Mouse (Mus musculus) heart, embryonic 14.5 days (tissue): ENCODE results near the gene Angptl8. TPM values are rescaled to one million over a fixed set of nuclear protein-coding genes. Genes with fewer than 3 reads are reported as not detected.
A peak's percentile ranks its signal among the peaks of the same experiment; 100 is the strongest.

Experiments
- ATAC-seq: fragments of 200-750 bp; cut with Nextera tagmentation; 2 replicates; pipeline ENCODE4 v1.8.0; 2017; ENCODE audit warnings: low read depth, moderate TSS enrichment; ENCODE audit not compliant: insufficient number of reproducible peaks, insufficient read depth, low FRiP score
- H3K27ac ChIP-seq, 2 experiments: fragments of 200-500 bp in 1 of 2; fragments of 300-500 bp in 1 of 2; sonication (generic) in 1 of 2; replicated peaks in 1 of 2; 2 replicates each; pipeline ENCODE4 v1.5.1; 2012 to 2014; ENCODE audit warnings: low read depth in 2 of 2, low read length in 2 of 2, control low read depth in 1 of 2, mild to moderate bottlenecking in 1 of 2, mixed read lengths in 1 of 2; ENCODE audit not compliant: control insufficient read depth in 1 of 2, insufficient read depth in 1 of 2
- H3K27me3 ChIP-seq: fragments of 300-500 bp; sonication (generic); 2 replicates; pipeline ENCODE4 v1.6.1; 2014; ENCODE audit warnings: mild to moderate bottlenecking, low read length, control low read depth; ENCODE audit not compliant: control insufficient read depth, insufficient read depth
- H3K36me3 ChIP-seq: fragments of 300-500 bp; sonication (generic); 2 replicates; pipeline ENCODE4 v1.6.1; 2014; ENCODE audit warnings: mild to moderate bottlenecking, control low read depth, low read length, mixed read lengths; ENCODE audit not compliant: control insufficient read depth, insufficient read depth
- H3K4me1 ChIP-seq, 2 experiments: fragments of 200-500 bp in 1 of 2; fragments of 300-500 bp in 1 of 2; sonication (generic) in 1 of 2; 2 replicates each; pipeline ENCODE4 v1.6.1; 2012 to 2014; ENCODE audit warnings: low read length in 2 of 2, control low read depth in 1 of 2, mixed read lengths in 1 of 2; ENCODE audit not compliant: control insufficient read depth in 2 of 2, insufficient read depth in 2 of 2
- H3K4me2 ChIP-seq: fragments of 300-500 bp; sonication (generic); 2 replicates; pipeline ENCODE4 v1.6.1; 2014; ENCODE audit warnings: mild to moderate bottlenecking, low read length
- H3K4me3 ChIP-seq, 2 experiments: fragments of 200-500 bp in 1 of 2; fragments of 300-500 bp in 1 of 2; sonication (generic) in 1 of 2; 2 replicates each; pipeline ENCODE4 v1.5.1; 2012 to 2014; ENCODE audit warnings: low read length in 2 of 2, mild to moderate bottlenecking in 2 of 2, control low read depth in 1 of 2, low read depth in 1 of 2, moderate library complexity in 1 of 2; ENCODE audit not compliant: control insufficient read depth in 1 of 2, insufficient read depth in 1 of 2
- H3K9ac ChIP-seq: fragments of 300-500 bp; sonication (generic); 2 replicates; pipeline ENCODE4 v1.6.1; 2014; ENCODE audit warnings: mild to moderate bottlenecking, low read length
- H3K9me3 ChIP-seq: fragments of 300-500 bp; sonication (generic); 2 replicates; pipeline ENCODE4 v1.6.1; 2016; ENCODE audit warnings: low read length, control low read depth; ENCODE audit not compliant: control insufficient read depth
- WGBS: fragments of 180-500 bp; shearing (Covaris S2); extraction: QIAGEN DNeasy Blood & Tissue Kit; methylation state at CpG from one replicate; pipeline ENCODE4 v1.1.7; 2014; 5-methylcytosine and 5-hydroxymethylcytosine counted together
- polyA plus RNA-seq: library from polyadenylated mRNA; unstranded; fragments of >200 nt; fragmentation: Nextera tagmentation; extraction: Ambion mirVana; gene quantifications from 2 replicates; pipeline ENCODE4 v1.2.1, GENCODE M21; 2014

Angptl8 gene
- polyA plus RNA-seq, 1 experiment from 2014 or later = 1.4 TPM

DNA sequence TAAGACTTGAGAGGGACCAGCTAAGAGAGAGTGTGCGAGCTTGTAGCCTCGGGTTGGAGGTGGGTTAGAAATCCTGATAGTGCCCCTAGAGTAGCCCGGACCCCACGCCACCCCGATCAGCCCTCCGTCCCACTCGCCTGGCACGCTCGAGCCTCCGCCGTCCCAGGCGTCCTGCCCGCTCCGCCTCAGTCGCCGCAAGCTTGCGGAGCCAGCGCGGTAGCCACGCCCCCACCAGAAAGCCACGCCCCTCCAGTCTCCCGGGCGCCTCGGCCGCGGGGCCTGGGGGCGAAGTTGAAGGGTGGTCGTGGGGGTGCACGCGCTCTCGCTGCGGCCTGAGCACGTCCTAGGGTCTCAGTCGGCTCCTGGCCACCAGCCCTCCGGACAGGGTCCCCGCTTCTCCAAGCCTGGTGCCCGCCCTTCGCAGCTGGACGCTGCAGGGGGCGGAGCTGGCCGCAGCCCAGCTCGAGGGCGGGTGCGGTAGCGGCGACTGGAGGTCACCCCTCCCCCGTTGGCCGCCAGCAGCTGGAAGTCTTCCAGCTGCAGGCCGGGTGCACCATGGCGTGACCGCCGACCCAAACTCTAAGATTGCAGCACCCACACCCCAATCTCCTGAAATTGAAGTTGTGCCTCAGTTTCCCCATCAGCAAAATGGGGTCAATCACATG lies 36.8 kb upstream of the Angptl8 start, which contains the start of gene Kank2:
TSS of gene Kank2 (minus strand) at position 400 of the 665 bp plus-strand sequence.
- H3K4me1 ChIP-seq = peaks cover 11 to 29% of the 10 kb centered on the region in 2 experiments
- peak within 1 kb of the TSS; percentile 90 to 93 for H3K4me3 ChIP-seq
- peak; percentile 78 for ATAC-seq
- H3K27me3 ChIP-seq = no peaks in the 10 kb centered on the region
- peaks cover 60% of the 10 kb centered on the region for H3K36me3 ChIP-seq
- H3K9ac ChIP-seq = peak within 1 kb of the TSS; percentile 96
- peak within 1 kb of the TSS; percentile 93 to 96 for H3K27ac ChIP-seq
- under 1% methylated on average over 50 of the region's 52 CpGs for WGBS
- H3K9me3 ChIP-seq = no peaks in the 10 kb centered on the region
- H3K4me2 ChIP-seq = peak within 1 kb of the TSS; percentile 70

GRCm38 (mm10) chr9:21799010-21799350 lies 36.3 kb upstream of the Angptl8 start:
- Histone ChIP-seq H3K4me1 (peaks cover 16 to 34% of the 10 kb centered on the region in 2 experiments), H3K27me3 (no peaks in the 10 kb centered on the region), H3K36me3 (peaks cover 59% of the 10 kb centered on the region), H3K9ac (peak overlapping the region; percentile 96), H3K4me2 (peak overlapping the region; percentile 70), H3K27ac (peak overlapping the region; percentile 93 to 96), H3K9me3 (no peaks in the 10 kb centered on the region), H3K4me3 (peak overlapping the region; percentile 90 to 93)
- no peak for ATAC-seq
- 56% methylated on average over 3 of the region's 3 CpGs for WGBS

- no peak for ATAC-seq
Observed at GRCm38 (mm10) chr9:21801121-21801520, 34.2 kb upstream of the Angptl8 start.

DNA sequence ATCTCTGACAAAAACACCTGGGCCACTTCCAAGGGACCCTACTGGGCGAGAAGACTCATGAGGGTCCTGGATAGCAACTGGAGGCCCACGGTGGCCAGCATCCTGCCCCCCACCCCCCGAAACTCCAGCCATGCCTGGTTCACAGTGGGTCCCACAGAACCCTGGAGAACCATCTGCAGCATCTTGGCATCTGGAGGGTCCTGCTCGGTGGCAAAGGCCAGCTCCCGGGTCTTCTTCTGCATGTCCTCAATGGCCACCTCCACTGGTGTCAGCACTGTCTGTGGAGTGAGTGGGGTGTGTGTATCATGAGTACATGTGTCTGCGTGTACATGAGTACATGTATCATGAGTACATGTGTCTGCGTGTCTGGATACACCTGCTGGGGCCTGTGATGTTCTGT lies 33.7 kb upstream of the Angptl8 start:
- Histone ChIP-seq H3K4me1 (peaks cover 14 to 19% of the 10 kb centered on the region in 2 experiments), H3K9ac (no peak overlapping the region), H3K4me3 (no peak overlapping the region), H3K4me2 (no peak overlapping the region), H3K36me3 (peaks cover 41% of the 10 kb centered on the region), H3K27me3 (no peaks in the 10 kb centered on the region), H3K27ac (no peak overlapping the region), H3K9me3 (no peaks in the 10 kb centered on the region)
- WGBS = 94% methylated on average over 7 of the region's 7 CpGs
- no peak for ATAC-seq

More at GRCm38 (mm10) chr9:21801121-21801520, 34.2 kb upstream of the Angptl8 start:
- no peak overlapping the region for H3K9ac ChIP-seq
- no peak overlapping the region for H3K27ac ChIP-seq
- peaks cover 41% of the 10 kb centered on the region for H3K36me3 ChIP-seq
- H3K27me3 ChIP-seq = no peaks in the 10 kb centered on the region
- H3K4me1 ChIP-seq = peaks cover 18 to 23% of the 10 kb centered on the region in 2 experiments
- 78% methylated on average over 7 of the region's 7 CpGs for WGBS
- H3K4me3 ChIP-seq = no peak overlapping the region
- H3K4me2 ChIP-seq = no peak overlapping the region
- H3K9me3 ChIP-seq = no peaks in the 10 kb centered on the region

- Histone ChIP-seq H3K4me2 (peak overlapping the region; percentile 58), H3K4me1 (peaks cover 8% of the 10 kb centered on the region in 2 experiments; a peak in 3 of 4 replicates), H3K9ac (peak overlapping the region; percentile 58), H3K9me3 (no peaks in the 10 kb centered on the region), H3K27ac (peak overlapping the region; percentile 41 to 51), H3K27me3 (no peaks in the 10 kb centered on the region), H3K36me3 (peaks cover 52% of the 10 kb centered on the region), H3K4me3 (peak overlapping the region; percentile 24 to 29)
- peak; percentile 85 for ATAC-seq
- WGBS = 22% methylated on average over 13 of the region's 13 CpGs
Observed at GRCm38 (mm10) chr9:21803986-21804644, 31.2 kb upstream of the Angptl8 start.

DNA sequence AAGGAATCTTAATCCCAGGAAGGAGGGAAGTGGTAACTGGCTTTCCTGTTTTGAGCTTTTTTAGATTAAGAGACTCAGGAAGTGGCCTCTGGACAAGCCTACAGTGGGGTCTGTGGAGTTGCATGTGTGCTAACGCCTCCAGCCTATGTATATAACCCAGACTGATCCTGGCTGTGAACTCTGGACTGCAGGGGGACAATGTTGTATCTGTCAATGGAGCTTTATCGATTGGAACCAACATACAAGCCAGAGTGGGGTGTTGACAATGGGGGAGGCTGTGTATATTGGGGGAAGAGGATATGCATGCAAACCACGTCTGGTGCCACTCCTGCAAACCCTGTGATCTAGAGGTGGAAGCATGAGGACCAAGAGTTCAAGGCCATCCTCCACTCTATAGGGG lies 28.9 kb upstream of the Angptl8 start:
- Histone ChIP-seq H3K9me3 (no peaks in the 10 kb centered on the region), H3K27me3 (no peaks in the 10 kb centered on the region), H3K36me3 (peaks cover 47% of the 10 kb centered on the region), H3K9ac (no peak overlapping the region), H3K4me1 (peaks cover 8% of the 10 kb centered on the region in 2 experiments; a peak in 3 of 4 replicates), H3K4me2 (no peak overlapping the region), H3K4me3 (no peak overlapping the region), H3K27ac (no peak overlapping the region)
- 51% methylated on average over 3 of the region's 3 CpGs for WGBS
- no peak for ATAC-seq

DNA sequence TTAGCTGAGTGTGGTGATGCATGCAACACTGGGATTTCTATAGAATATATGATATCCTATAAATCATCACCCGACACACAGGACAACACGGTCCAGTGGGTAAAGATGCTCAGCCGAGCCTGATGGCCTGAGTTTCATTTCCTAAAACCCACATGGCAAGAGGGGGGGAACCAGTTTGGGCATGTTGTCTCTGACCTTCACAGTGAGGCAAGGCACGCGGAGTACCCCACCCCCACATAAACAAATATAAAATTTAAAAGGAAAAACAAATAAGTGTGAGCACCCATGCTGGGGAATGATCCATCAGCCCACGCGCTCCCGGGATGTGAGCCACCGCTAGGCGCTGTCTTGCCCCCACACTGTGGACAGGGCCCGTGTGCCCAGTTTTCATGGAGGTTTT lies 28.3 kb upstream of the Angptl8 start:
- no peak overlapping the region for H3K4me2 ChIP-seq
- no peak overlapping the region for H3K27ac ChIP-seq
- no peak overlapping the region for H3K9ac ChIP-seq
- 93% methylated on average over 11 of the region's 11 CpGs for WGBS
- no peak overlapping the region for H3K4me3 ChIP-seq
- ATAC-seq = no peak
- H3K4me1 ChIP-seq = peaks cover 8% of the 10 kb centered on the region in 2 experiments; a peak in 3 of 4 replicates
- H3K36me3 ChIP-seq = peaks cover 46% of the 10 kb centered on the region
- no peaks in the 10 kb centered on the region for H3K27me3 ChIP-seq
- no peaks in the 10 kb centered on the region for H3K9me3 ChIP-seq
